Mouse (Mus musculus) cerebellum, adult (tissue): ENCODE results near the gene Sned1.
A peak's percentile ranks its signal among the peaks of the same experiment; 100 is the strongest.
"Not testable (repeated sequence)": the region's sequence is repeated elsewhere in the genome, so short reads cannot be mapped to it uniquely, and the experiment has no call there.

ENCODE experiments used
- ATAC-seq: cut with Nextera tagmentation; 2 replicates; pipeline ENCODE4 v1.9.2; 2017; ENCODE audit warnings: mild to moderate bottlenecking, moderate library complexity, mixed read lengths; ENCODE audit not compliant: insufficient number of reproducible peaks, low FRiP score, low TSS enrichment

Gene Sned1

DNA sequence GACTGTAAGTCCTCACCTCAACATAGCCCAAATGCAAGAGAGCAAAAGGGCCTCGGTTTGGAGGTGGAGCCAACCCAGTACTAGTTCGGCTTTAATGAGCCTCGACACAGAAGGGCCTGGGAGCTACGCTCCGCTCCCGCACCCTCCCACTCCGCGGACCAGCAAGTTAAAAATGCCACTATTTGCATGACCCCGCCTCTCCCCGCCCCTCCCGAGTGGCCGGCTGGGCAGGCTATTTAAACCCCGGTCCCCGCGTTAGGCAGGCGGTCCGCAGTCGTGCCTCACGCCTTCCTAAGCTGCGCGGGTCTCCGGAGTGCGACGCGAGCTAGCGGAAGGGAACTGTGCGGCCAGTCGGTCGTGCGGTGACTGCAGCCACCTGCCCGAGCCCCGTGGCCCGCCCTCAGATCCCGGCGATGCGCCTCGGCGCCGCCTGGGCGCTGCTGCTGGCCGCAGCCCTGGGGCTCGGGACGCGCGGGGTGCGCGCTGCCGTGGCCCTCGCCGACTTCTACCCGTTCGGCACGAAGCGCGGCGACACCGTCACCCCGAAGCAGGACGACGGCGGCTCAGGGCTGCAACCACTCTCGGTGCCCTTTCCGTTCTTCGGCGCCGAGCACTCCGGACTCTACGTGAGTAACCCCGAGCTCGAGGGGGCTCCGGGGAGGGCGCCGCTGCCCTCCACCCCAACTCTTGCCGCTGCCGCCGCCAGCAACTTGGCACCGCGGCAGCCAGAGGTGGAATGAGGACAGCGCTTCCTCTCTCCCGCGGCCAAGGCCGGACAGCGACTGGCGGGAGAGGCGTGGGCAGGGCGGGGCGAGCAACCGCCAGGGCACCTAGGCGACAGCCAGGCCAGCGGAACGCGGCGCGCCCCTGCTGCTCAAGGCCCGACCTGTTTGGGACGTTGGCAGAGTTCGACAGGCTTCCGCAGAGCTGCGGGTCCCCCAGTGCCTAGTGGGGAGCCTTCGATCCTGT, at the start of gene Sned1:
Gene Sned1 (plus strand): TSS at position 266 of the 969 bp plus-strand sequence.
- peak; percentile 81 for ATAC-seq

DNA sequence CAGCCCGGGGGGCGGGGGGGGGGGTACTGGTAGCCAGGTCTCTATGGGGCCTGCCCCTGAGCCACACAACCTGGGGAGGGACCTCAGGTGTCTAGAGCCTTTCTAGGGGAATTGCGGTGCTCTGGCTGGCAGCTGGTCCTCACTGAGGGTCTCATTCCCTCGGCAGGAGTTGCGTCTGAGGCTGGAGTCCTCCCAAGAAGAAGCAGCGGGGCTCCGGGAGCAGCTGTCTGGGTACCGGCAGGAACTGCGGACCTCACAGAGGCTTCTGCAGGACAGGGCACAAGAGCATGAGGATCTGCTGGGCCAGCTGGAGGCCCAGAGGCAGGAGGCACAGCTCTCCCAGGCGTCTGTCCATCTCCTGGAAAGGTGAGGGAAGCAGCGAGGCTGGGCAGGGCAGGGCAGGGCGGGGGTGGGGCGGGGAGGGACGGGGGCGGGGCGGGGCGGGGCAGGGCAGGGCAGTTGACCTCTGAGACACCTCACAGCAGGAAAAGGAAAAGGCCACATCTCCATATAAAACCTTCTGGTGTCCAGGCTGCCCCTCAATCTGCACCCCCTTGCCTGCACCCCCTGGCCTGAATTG, 44.8 kb upstream of the Sned1 start:
- no peak for ATAC-seq

DNA sequence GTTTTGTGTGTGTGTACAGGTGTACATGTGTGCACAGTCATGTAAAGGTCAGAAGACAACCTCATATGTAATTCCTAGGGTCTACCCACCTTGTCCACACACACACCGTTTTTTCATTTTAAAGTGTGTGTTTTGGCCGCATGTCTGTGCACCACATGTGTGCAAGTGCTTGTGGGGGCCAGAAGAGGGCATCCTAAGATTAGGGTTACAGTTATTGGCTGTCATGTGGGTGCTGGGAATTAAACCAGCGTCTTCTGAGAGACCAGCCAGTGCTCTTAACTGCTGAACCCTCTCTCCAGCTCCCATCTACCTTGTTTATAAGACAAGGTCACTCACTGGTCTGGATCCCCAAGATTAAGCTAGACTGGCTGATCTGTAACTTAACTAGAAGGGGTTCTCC, 40.7 kb upstream of the Sned1 start:
- no peak for ATAC-seq

- not testable (repeated sequence) for ATAC-seq
Measured at GRCm38 (mm10) chr1:93197454-93197853, 38.2 kb upstream of the Sned1 start.

GRCm38 (mm10) chr1:93197916-93198315, 37.7 kb upstream of the Sned1 start:
- no peak for ATAC-seq

DNA sequence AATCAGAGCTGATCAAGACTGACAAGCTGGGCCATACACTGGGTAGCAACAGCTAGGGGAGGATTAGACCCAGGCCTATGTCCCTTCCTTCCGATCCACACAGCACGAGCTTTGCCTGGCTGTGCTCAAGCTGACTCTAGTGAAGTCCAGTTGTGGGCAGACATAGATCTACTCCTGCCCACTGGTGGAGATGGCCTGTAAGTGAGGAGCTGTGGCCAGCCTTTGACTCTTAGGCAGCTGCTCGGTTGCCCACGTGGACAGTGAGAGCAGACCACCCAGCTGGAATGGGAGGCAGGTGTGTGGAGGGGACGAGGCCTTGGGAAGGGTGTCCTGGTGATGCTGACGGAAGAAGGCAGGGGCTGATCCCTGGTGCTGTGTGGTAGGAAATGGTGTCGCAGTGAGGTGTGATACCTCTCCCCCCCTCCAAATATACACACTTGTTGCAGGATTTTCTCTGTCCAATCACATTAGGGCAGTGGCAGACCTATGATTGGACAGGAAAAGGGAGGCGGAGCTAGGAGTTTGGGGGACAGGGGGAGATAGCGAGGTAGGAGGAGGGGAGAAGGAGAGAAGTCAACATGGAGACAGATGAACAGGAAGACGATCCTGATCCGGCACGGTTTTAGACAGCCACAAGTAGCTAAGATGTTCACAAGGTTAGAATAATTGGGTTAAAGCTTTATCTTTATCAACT, 29.2 kb upstream of the Sned1 start:
- ATAC-seq: no peak

GRCm38 (mm10) chr1:93207536-93208064, 28.0 kb upstream of the Sned1 start:
- no peak for ATAC-seq

DNA sequence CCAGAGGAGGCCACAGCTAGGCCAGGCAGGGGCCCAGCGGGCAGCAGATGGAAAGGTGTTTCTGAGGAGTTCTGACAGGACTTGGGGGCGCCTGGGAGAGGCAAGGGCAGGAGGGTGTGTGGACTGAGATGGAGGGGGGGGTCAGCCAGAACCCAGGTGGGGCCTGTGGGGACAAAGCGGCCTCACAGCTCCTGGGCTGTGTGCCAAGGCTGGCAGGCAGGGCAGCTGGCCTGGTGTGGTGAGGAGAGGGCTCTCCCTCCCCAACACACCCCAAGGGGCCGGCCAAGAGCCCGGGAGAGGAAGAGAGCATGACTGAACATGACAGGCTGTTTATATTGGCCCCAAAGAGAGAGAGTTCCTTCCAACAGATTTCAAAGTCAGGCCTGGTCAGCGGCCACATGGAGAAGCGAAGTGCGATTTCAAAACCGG, 25.4 kb upstream of the Sned1 start:
- ATAC-seq: no peak

- ATAC-seq: no peak
Measured at GRCm38 (mm10) chr1:93211019-93211418, 24.6 kb upstream of the Sned1 start.

GRCm38 (mm10) chr1:93211549-93212220, 24.0 kb upstream of the Sned1 start:
- no peak for ATAC-seq

DNA sequence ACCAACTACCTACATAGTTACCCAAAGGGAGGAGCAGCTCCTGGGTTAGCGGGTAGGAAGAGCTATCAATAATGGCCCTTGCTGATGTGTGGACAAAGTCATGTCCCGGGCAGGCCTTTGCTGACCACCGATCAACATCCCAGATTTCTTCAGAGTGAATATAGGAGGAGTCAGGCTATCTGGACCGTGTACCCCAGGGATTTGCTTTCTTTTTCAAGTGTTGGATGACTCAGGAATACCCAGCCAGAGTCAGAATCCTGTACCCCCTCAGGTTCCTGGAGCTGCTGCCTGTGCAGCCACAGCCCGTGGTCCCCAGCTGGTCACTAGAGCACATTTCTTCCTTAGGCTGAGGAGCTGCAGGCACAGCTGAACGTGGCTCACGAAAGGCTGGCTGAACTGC, 23.2 kb upstream of the Sned1 start:
- no peak for ATAC-seq

DNA sequence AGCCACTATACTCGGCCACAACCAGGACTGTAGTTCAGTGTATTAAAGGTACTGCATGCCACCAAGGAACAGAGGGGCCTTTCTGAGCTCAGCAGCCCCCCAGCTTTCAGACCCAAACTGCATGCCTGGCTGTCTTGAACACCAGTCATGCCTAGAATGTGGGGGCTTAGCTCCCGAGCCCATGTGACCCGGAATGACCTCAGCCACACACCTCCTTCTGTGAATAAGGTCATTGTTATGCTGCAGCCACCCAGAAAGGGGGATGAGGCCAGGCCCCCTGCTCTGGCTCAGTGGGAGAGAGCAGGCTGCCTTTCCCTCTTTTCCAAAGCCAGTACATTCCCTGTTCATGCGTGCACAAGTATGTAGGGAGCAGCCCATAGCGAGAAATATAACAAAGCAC, 21.0 kb upstream of the Sned1 start:
- ATAC-seq: no peak

- no peak for ATAC-seq
Measured at GRCm38 (mm10) chr1:93216839-93217497, 18.7 kb upstream of the Sned1 start.

DNA sequence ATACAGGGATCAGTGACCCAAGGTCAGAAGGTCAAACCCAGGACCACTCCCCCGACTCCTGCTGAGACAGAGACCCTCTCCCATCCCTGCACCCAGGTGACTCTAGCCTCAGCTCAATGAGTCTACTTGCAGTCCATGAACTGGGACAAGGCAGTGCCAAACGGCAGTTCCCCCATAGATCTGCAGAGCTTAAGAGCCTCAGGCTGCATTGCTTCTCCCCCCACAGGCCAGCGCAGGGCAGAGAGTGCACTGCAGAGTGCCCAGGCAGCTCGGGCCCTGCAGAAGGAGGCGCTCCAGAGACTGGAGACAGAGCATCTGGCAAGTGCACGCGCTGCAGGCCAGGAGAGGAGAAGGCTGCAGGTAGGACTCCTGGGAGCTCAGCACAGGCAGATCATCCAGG, 18.1 kb upstream of the Sned1 start:
- ATAC-seq: no peak

DNA sequence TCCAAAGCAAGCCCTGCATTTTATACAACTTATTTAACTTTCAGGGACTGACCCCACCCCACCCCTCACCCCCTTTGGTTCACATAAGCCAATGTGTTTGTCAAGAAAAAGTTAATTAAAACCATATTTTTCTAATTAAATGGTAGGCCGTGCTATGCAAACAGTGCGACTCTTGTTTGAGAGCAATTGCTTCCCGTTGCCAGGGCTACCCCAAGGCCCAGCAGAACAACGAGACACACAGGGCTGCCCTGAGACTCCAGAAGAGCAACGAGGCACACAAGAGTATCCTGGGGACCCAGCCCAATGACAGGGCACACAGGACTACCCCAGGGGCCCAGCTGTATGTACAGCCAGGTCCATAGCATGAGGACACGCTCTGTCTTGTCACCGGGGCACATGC, 14.9 kb upstream of the Sned1 start:
- ATAC-seq: no peak

- no peak for ATAC-seq
Measured at GRCm38 (mm10) chr1:93223972-93224371, 11.7 kb upstream of the Sned1 start.

- no peak for ATAC-seq
Measured at GRCm38 (mm10) chr1:93225226-93225625, 10.4 kb upstream of the Sned1 start.

GRCm38 (mm10) chr1:93225731-93226520, 9.7 kb upstream of the Sned1 start:
- no peak for ATAC-seq
